Mouse (Mus musculus): Measurements from ENCODE around the gene Prdm8. TPM values are rescaled to one million over a fixed set of nuclear protein-coding genes. Genes with fewer than 3 reads are reported as not detected.

The Prdm8 gene
- polyA plus RNA-seq, 1 experiment from 2014 or later, result 8.7 TPM

DNA sequence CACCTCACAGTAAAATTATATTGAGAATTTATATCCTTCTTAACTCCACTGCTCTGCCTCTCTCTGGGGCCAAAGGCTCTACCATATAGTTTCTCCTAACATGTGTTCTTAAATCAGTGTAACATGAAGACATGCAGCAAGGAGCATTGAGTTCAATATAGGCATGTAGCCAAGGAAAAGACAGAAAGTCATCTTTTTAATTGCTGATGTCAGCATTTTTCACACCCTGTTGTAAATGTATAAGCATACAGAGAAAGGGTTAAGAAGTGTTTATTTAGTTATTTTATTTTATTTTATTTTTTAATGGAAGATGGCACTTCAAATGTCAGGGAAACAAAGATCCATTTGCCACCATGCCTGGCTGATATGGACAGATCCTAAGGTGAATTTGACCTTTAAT is 6.7 kb downstream of the Prdm8 start:
- H3K4me1 ChIP-seq, result peaks cover 29% of the 10 kb centered on the region
- H3K36me3 ChIP-seq, result no peaks in the 10 kb centered on the region
- peaks cover 50% of the 10 kb centered on the region for H3K27me3 ChIP-seq
- H3K27ac ChIP-seq (replicated peaks), result no peak overlapping the region
- no peaks in the 10 kb centered on the region for H3K9me3 ChIP-seq
- no peak overlapping the region for H3K4me3 ChIP-seq
- no peak for ATAC-seq (replicated peaks)
- no peak overlapping the region for H3K4me2 ChIP-seq (replicated peaks)
- H3K9ac ChIP-seq (replicated peaks), result no peak overlapping the region

DNA sequence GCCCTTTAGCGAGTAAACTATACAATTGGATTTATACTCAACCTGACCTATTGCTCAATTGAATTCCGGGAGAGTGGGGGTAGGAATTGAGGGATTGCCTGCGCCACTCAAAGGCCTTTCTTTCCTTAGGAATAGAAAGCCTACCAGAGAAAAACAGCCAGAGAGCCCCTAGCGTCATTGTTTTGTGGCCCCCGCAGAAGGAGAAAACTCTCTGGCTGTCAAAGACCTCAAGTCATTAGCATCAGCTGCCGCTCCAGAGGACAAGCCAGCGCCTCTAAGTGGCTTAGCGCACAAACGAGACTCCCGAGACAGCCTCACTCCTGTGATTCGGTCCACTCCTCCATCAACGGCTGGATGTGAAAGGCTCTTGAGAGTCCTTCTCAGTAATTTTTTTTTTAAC is 12.6 kb downstream of the Prdm8 start:
- Histone ChIP-seq H3K27me3 (peaks cover 36% of the 10 kb centered on the region), H3K27ac (replicated peaks) (peak overlapping the region; percentile 88; the same call in 1 of the 2 replicates), H3K9me3 (no peaks in the 10 kb centered on the region), H3K9ac (replicated peaks) (peak overlapping the region; percentile 65), H3K4me2 (replicated peaks) (peak overlapping the region; percentile 91), H3K4me1 (peaks cover 35% of the 10 kb centered on the region), H3K36me3 (no peaks in the 10 kb centered on the region), H3K4me3 (peak overlapping the region; percentile 57)
- WGBS, result under 1% methylated on average over 12 of the region's 12 CpGs
- ATAC-seq (replicated peaks), result no peak

DNA sequence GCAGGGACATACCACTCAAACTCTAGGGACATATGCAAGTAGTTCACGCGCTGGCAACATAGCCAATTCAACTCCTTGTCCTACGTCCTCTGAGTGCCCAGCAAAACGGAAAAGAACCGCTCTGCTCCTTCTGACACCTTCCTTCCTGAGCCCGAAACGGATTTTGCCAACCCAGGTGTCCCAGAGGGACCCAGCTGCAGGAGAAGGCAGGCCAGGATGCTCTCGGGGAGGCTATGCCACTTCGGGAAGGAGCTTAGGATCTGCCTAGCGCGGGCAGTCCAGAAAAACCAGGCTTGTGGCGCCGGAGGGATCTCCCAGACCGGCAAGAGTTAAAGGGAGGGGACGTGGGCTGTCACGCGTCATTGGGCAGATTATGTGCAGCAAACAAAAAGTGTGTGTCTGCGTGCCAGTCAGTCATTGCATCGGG is 13.5 kb downstream of the Prdm8 start:
- under 1% methylated on average over 19 of the region's 19 CpGs for WGBS
- H3K27ac ChIP-seq (replicated peaks), result peak overlapping the region; percentile 88
- no peaks in the 10 kb centered on the region for H3K36me3 ChIP-seq
- H3K4me1 ChIP-seq, result peaks cover 41% of the 10 kb centered on the region
- H3K4me2 ChIP-seq (replicated peaks), result peak overlapping the region; percentile 91
- ATAC-seq (replicated peaks), result peak; percentile 47
- peaks cover 42% of the 10 kb centered on the region for H3K27me3 ChIP-seq
- peak overlapping the region; percentile 65 for H3K9ac ChIP-seq (replicated peaks)
- peak overlapping the region; percentile 57 for H3K4me3 ChIP-seq
- H3K9me3 ChIP-seq, result no peaks in the 10 kb centered on the region

DNA sequence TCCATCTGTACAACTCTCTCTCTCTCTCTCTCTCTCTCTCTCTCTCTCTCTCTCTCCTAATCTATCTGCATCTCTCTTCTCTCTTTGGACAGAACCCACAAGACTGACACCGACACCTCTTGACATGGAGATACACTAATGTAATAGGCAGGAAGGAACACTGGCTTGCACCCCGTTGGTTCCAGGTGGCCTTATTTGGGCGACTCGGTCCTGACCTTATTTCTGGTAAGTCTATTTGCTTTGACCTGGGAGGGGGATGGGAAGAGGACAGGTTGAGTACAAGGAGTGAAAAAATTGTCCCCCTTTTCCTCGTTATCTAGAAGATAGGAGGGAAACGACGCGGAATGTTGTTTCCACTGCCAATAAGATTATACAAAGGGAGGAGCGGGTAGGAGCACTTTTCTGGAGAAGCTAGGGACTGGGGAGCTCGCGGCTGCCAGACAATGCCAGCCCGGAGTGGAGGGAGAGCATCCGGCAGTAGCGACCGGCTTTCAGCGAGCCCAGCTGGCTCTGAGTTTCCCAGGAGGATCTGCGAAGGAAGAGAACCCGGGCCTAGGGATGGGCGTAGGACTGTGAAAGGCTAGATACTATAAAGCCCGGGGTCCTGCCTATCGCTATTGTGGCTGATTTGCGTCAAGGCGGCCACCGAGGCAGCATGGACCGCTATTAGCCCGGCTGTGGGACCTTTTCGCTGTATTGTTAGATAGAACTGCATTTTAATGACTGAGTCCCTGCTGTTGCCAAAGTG is 14.1 kb downstream of the Prdm8 start:
- under 1% methylated on average over 27 of the region's 27 CpGs for WGBS
- H3K27ac ChIP-seq (replicated peaks), result peak overlapping the region; percentile 88
- H3K4me3 ChIP-seq, result peak overlapping the region; percentile 57
- H3K4me2 ChIP-seq (replicated peaks), result peak overlapping the region; percentile 91
- no peaks in the 10 kb centered on the region for H3K36me3 ChIP-seq
- peaks cover 47% of the 10 kb centered on the region for H3K4me1 ChIP-seq
- peaks cover 42% of the 10 kb centered on the region for H3K27me3 ChIP-seq
- ATAC-seq (replicated peaks), result peak; percentile 36
- H3K9ac ChIP-seq (replicated peaks), result peak overlapping the region; percentile 65
- H3K9me3 ChIP-seq, result no peaks in the 10 kb centered on the region

DNA sequence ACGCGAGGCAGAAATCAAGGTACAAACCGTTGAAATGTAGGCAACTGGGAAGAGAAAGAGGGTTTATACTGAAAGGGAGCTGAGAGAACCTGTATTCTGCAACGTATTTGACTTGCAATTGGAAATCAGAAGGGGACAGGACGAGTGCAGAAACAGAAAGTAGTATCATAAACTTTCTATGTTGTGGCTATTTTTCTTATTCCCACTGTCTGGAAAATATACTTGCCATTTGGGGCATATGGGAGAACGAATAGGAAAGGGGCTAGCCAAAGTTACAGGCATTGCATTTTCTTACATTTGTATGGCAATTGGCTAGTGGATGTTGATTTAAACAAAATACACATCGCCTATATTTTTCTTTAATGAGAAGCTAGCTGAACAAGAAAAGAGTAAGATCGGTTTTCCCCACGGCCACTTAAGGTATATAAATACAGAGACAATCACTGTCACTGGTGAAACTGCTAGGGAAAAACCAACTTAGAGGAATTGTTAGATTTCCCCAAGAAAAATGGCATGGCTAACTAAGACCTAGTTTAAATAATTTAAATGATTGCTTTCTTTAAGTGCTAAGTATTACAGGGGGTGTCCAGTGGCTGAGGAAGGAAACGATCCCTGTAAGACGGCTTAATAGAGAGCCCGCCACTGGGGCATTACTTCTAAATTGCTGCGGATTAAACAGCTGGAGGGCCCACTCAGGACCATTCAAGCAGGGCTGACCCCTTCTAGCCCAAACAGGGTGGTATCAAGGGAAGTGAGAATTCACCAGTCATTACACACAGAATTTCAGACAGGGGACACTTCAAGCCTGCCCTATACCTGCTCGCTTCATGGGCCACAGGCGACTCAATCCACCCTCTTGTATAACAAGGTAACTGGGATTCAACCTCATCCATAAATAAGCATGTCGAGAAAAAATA is 14.9 kb downstream of the Prdm8 start:
- Histone ChIP-seq H3K9me3 (no peaks in the 10 kb centered on the region), H3K36me3 (no peaks in the 10 kb centered on the region), H3K9ac (replicated peaks) (peak overlapping the region; percentile 65), H3K4me2 (replicated peaks) (peak overlapping the region; percentile 91), H3K4me3 (peak overlapping the region; percentile 57), H3K27ac (replicated peaks) (peak overlapping the region; percentile 88), H3K27me3 (peaks cover 49% of the 10 kb centered on the region), H3K4me1 (peaks cover 54% of the 10 kb centered on the region)
- WGBS, result 3% methylated on average over 16 of the region's 16 CpGs
- no peak for ATAC-seq (replicated peaks)

DNA sequence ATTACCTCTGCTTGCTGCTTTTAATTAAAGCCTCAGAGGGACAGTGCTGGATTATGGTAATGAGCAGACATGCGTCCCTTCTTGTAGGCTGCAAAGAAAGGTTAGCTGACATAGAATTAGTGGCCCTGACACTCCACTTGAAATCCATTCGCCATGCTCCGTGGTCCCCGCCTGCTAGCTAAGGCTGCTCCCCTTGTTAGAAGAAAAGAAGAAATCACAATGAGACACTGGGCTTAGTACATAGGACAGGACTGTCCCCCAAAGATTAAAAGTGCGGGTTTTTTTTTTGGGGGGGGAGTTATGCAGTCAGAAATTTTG is 15.6 kb downstream of the Prdm8 start:
- H3K9ac ChIP-seq (replicated peaks), result peak overlapping the region; percentile 65
- ATAC-seq (replicated peaks), result no peak
- H3K27me3 ChIP-seq, result peaks cover 52% of the 10 kb centered on the region
- peak overlapping the region; percentile 88 for H3K27ac ChIP-seq (replicated peaks)
- WGBS, result 2% methylated on average over 5 of the region's 5 CpGs
- peak overlapping the region; percentile 91 for H3K4me2 ChIP-seq (replicated peaks)
- H3K9me3 ChIP-seq, result no peaks in the 10 kb centered on the region
- no peaks in the 10 kb centered on the region for H3K36me3 ChIP-seq
- H3K4me1 ChIP-seq, result peaks cover 54% of the 10 kb centered on the region
- H3K4me3 ChIP-seq, result peak overlapping the region; percentile 57

DNA sequence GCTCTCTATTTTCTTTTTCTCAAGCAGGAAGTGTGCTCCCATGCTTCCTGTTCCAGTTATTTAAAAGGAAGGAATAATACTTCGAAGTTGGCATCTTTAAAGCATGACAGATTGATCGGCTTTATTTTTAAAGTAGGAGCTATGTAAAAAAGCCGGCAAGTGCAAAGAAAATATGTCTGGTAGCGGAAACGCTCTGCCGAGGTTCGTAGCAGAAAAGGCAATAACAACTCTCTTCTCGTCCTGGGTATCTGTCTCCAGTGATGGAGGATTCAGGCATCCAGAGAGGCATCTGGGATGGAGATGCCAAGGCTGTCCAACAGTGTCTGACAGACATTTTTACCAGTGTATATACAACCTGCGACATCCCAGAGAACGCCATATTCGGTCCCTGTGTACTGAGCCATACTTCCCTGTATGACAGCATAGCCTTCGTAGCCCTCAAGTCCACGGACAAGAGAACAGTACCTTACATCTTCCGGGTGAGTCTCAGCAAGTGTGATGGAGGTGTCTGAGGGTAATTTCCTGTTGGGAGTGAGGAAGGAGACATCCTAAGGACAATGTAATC is 16.1 kb downstream of the Prdm8 start:
- no peaks in the 10 kb centered on the region for H3K9me3 ChIP-seq
- H3K4me1 ChIP-seq, result peaks cover 54% of the 10 kb centered on the region
- 3% methylated on average over 14 of the region's 14 CpGs for WGBS
- no peaks in the 10 kb centered on the region for H3K36me3 ChIP-seq
- H3K27me3 ChIP-seq, result peaks cover 53% of the 10 kb centered on the region
- peak overlapping the region; percentile 65 for H3K9ac ChIP-seq (replicated peaks)
- H3K4me2 ChIP-seq (replicated peaks), result peak overlapping the region; percentile 91
- peak overlapping the region; percentile 88 for H3K27ac ChIP-seq (replicated peaks)
- no peak for ATAC-seq (replicated peaks)
- peak overlapping the region; percentile 57 for H3K4me3 ChIP-seq

DNA sequence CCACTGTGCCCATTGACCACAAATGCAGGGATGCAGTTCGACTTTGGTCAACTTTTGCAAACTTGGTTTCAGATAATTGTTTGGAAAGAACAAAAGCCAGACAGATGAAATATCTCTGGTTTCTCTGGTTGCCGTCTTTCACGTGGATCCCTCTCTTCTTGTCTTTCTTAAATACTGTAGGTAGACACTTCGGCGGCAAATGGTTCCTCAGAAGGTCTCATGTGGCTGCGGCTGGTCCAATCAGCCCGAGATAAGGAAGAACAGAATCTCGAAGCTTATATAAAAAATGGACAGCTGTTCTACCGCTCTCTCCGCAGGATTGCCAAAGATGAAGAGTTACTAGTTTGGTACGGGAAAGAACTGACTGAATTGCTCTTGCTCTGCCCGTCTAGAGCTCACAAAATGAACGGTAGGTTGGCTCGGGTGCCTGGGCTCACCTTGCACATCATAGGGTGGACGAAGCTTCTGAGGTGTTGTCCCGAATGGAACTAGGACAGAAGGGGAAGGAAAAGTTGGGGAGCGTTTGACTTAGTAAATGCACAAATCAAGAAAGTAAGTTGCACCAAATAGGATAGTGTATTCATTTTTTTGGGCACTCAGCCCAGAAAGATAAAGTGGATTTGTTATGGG is 17.4 kb downstream of the Prdm8 start:
- H3K27ac ChIP-seq (replicated peaks), result peak overlapping the region; percentile 65; the same call in 1 of the 2 replicates
- H3K27me3 ChIP-seq, result peaks cover 54% of the 10 kb centered on the region
- no peak for ATAC-seq (replicated peaks)
- peaks cover 57% of the 10 kb centered on the region for H3K4me1 ChIP-seq
- H3K9me3 ChIP-seq, result no peaks in the 10 kb centered on the region
- no peaks in the 10 kb centered on the region for H3K36me3 ChIP-seq
- 0 out of 2 replicates have a peak overlapping the region, but pooled peaks have one; percentile 28 for H3K9ac ChIP-seq (replicated peaks)
- H3K4me3 ChIP-seq, result peak overlapping the region; percentile 57
- H3K4me2 ChIP-seq (replicated peaks), result peak overlapping the region; percentile 91
- WGBS, result 4% methylated on average over 17 of the region's 17 CpGs

DNA sequence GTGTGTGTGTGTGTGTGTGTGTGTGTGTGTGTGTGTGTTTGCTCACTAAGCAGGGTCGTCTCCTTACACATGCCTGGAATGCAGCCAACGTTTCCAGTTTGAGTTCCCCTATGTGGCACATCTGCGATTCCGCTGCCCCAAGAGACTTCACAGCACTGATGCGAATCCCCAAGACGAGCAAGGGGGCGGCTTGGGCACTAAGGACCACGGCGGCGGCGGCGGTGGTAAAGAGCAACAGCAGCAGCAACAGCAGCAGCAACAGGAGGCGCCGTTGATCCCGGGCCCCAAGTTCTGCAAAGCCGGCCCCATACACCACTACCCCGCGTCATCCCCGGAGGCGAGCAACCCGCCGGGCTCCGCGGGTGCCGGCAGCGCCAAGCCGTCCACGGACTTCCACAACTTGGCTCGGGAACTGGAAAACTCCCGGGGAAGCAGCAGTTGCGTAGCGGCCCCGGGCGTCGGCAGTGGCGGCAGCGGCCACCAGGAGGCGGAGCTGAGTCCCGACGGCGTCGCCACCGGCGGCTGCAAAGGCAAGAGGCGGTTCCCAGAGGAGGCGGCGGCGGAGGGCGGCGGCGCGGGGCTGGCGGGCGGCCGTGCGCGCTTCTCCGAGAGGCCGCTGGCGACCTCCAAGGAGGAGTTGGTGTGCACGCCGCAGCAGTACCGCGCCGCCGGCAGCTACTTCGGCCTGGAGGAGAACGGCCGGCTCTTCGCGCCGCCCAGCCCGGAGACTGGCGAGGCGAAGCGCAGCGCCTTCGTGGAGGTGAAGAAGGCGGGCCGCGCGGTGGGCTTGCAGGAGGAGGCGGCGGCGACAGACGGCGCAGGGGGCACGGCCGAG is 18.2 kb downstream of the Prdm8 start:
- peaks cover 57% of the 10 kb centered on the region for H3K27me3 ChIP-seq
- H3K4me1 ChIP-seq, result peaks cover 57% of the 10 kb centered on the region
- WGBS, result under 1% methylated on average over 86 of the region's 89 CpGs

DNA sequence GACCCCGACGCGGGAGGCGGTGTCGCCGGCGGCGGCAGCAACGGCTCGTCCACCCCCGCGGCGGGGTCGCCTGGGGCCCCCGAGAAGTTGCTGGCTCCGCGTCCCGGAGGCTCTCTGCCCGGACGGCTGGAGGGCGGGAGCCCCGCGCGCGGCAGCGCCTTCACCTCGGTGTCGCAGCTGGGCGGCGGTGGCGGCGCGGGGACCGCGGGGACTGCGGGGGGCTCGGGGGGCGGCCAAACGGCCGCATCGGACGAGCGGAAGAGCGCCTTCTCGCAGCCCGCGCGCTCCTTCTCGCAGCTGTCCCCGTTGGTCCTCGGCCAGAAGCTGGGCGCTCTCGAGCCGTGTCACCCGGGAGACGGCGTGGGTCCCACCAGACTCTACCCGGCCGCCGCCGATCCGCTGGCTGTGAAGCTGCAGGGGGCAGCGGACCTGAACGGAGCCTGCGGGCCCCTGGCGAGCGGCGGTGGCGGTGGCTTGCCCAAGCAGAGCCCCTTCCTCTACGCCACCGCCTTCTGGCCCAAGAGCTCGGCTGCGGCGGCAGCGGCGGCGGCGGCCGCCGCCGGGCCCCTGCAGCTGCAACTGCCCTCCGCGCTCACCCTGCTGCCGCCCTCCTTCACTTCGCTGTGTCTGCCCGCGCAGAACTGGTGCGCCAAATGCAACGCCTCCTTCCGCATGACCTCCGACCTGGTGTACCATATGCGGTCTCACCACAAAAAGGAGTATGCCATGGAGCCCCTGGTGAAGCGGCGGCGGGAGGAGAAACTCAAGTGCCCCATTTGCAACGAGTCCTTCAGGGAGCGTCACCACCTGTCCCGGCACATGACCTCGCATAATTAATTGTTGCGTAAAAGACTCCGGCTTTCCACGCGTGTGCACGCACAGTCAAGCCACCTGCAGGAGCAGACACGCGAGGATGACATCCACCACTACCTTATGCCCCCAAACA is 19.1 kb downstream of the Prdm8 start:
- no peaks in the 10 kb centered on the region for H3K36me3 ChIP-seq
- H3K4me1 ChIP-seq, result peaks cover 48% of the 10 kb centered on the region
- peak overlapping the region; percentile 57 for H3K4me3 ChIP-seq
- peak overlapping the region; percentile 59 for H3K9ac ChIP-seq (replicated peaks)
- H3K9me3 ChIP-seq, result no peaks in the 10 kb centered on the region
- peak overlapping the region; percentile 91 for H3K4me2 ChIP-seq (replicated peaks)
- WGBS, result under 1% methylated on average over 102 of the region's 106 CpGs
- H3K27me3 ChIP-seq, result peaks cover 61% of the 10 kb centered on the region
- ATAC-seq (replicated peaks), result peak; percentile 33
- peak overlapping the region; percentile 65 for H3K27ac ChIP-seq (replicated peaks)

More for the DNA sequence above, 18.2 kb downstream of the Prdm8 start:
- H3K36me3 ChIP-seq, result no peaks in the 10 kb centered on the region
- H3K4me2 ChIP-seq (replicated peaks), result peak overlapping the region; percentile 91
- H3K9ac ChIP-seq (replicated peaks), result peak overlapping the region; percentile 59
- ATAC-seq (replicated peaks), result peak; percentile 57
- peak overlapping the region; percentile 57 for H3K4me3 ChIP-seq
- H3K27ac ChIP-seq (replicated peaks), result peak overlapping the region; percentile 65
- no peaks in the 10 kb centered on the region for H3K9me3 ChIP-seq

Measured in forebrain, embryonic 15.5 days (tissue).